Mouse (Mus musculus) layer of hippocampus, adult 9-11 months (tissue): ENCODE results near the gene Myoz2.

Source experiments
- DNase-seq: peaks from one replicate; pipeline ENCODE4 v3.0.0; 2022

The Myoz2 gene

GRCm38 (mm10) chr3:123001053-123001452 is 33.8 kb downstream of the Myoz2 start:
- DNase-seq, result no peak

GRCm38 (mm10) chr3:122998511-122998910 is 36.3 kb downstream of the Myoz2 start:
- DNase-seq, result no peak

GRCm38 (mm10) chr3:122996968-122997367 is 37.8 kb downstream of the Myoz2 start:
- no peak for DNase-seq

- no peak for DNase-seq
These were observed 47.9 kb downstream of the Myoz2 start for GRCm38 (mm10) chr3:122986906-122987305.

GRCm38 (mm10) chr3:122986386-122986785 is 48.4 kb downstream of the Myoz2 start:
- DNase-seq, result no peak

- DNase-seq, result no peak
These were observed 49.5 kb downstream of the Myoz2 start for GRCm38 (mm10) chr3:122985183-122985944.

GRCm38 (mm10) chr3:122984249-122985182 is 50.3 kb downstream of the Myoz2 start, which contains the start of gene Usp53:
TSS of gene Usp53 (minus strand) at chr3:122984510.
- DNase-seq, result peak; percentile 96

GRCm38 (mm10) chr3:122983849-122984248 is 51.0 kb downstream of the Myoz2 start:
- DNase-seq, result no peak

- no peak for DNase-seq
These were observed 58.9 kb downstream of the Myoz2 start for GRCm38 (mm10) chr3:122975964-122976363.

- DNase-seq, result no peak
These were observed 59.5 kb downstream of the Myoz2 start for GRCm38 (mm10) chr3:122975363-122975762.

- DNase-seq, result no peak
These were observed 60.0 kb downstream of the Myoz2 start for GRCm38 (mm10) chr3:122974833-122975232.

- DNase-seq, result no peak
These were observed 62.5 kb downstream of the Myoz2 start for GRCm38 (mm10) chr3:122972126-122972822.

GRCm38 (mm10) chr3:122968391-122968790 is 66.4 kb downstream of the Myoz2 start:
- DNase-seq, result no peak

- no peak for DNase-seq
These were observed 70.5 kb downstream of the Myoz2 start for GRCm38 (mm10) chr3:122964301-122964700.
